Mouse (Mus musculus) MEL (cell line): ENCODE data around the gene Sfxn1.

ENCODE experiments used
- CHD1 ChIP-seq: IDR thresholded peaks from 2 replicates; pipeline ENCODE4 v1.6.1; 2012; ENCODE audit warnings: low read depth, mild to moderate bottlenecking, inconsistent platforms, low read length, improper control_type of control experiment
- CTCF ChIP-seq, 3 experiments: IDR thresholded peaks in 2 of 3; conservative IDR thresholded peaks in 1 of 3; 2 replicates each; pipeline ENCODE4 v1.5.1; 2011 to 2012; ENCODE audit warnings: low read length in 3 of 3, low read depth in 2 of 3, mild to moderate bottlenecking in 2 of 3, improper control_type of control experiment in 1 of 3, inconsistent platforms in 1 of 3, mixed read lengths in 1 of 3, moderate library complexity in 1 of 3; ENCODE audit not compliant: control insufficient read depth in 1 of 3, insufficient read depth in 1 of 3, poor library complexity in 1 of 3, severe bottlenecking in 1 of 3
- ETS1 ChIP-seq: IDR thresholded peaks from 2 replicates; pipeline ENCODE4 v1.6.1; 2012; ENCODE audit warnings: low read depth, mild to moderate bottlenecking, inconsistent platforms, low read length, improper control_type of control experiment, moderate library complexity
- GABPA ChIP-seq: IDR thresholded peaks from 2 replicates; pipeline ENCODE4 v1.6.1; 2012; ENCODE audit warnings: low read depth, mild to moderate bottlenecking, inconsistent platforms, low read length, improper control_type of control experiment, moderate library complexity
- NRF1 ChIP-seq: IDR thresholded peaks from 2 replicates; pipeline ENCODE4 v1.6.1; 2014; ENCODE audit warnings: low read depth, mild to moderate bottlenecking, inconsistent platforms, low read length, improper control_type of control experiment, moderate library complexity; ENCODE audit not compliant: poor library complexity, insufficient read depth, severe bottlenecking
- POLR2A ChIP-seq, 2 experiments: IDR thresholded peaks; 2 replicates each; pipeline ENCODE4 v1.6.1; 2011 to 2012; ENCODE audit warnings: low read length in 2 of 2, mild to moderate bottlenecking in 2 of 2, control low read depth in 1 of 2, improper control_type of control experiment in 1 of 2, low read depth in 1 of 2, moderate library complexity in 1 of 2; ENCODE audit not compliant: control insufficient read depth in 1 of 2, insufficient read depth in 1 of 2, poor library complexity in 1 of 2
- TCF12 ChIP-seq: IDR thresholded peaks from 2 replicates; pipeline ENCODE4 v1.6.1; 2014; ENCODE audit warnings: low read depth, mild to moderate bottlenecking, inconsistent platforms, low read length, improper control_type of control experiment, moderate library complexity
- ZC3H11A ChIP-seq: IDR thresholded peaks from 2 replicates; pipeline ENCODE4 v1.6.1; 2012; ENCODE audit warnings: low read depth, mild to moderate bottlenecking, inconsistent platforms, low read length, improper control_type of control experiment
- ZMIZ1 ChIP-seq: IDR thresholded peaks from 2 replicates; pipeline ENCODE4 v1.6.1; 2012; ENCODE audit warnings: low read depth, mild to moderate bottlenecking, inconsistent platforms, low read length, improper control_type of control experiment, moderate library complexity

DNA sequence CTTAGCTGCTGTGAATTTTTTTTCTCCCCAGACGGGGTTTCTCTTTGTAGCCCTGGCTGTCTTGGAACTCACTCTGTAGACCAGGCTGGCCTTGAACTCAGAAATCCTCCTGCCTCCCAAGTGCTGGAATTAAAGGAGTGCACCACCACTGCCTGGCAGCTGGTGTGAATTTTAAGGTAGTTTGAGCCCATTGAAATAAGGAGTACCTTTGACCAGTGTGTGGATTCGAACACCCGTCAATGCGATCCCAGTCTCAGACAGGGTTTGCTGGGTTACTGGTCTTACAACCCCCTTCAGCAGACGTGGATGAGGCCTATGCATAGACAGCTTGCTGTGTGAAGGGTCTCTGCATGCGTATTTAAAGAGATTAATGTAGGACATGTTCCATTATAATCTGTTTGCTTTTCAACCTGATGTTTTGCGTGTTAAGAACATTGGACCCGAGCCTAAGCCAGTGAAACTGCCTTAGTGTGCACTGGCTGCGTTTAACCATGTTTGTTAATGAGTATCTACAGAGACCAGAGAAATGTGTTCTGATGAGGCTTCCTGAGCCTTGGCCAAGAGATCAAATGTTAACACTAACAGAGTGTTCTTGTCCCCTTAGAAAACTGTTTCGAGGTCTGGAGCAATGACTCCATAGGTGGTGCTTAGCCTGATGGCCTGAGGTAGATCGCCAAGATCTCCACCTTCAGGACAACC, 5.2 kb downstream of the Sfxn1 start:
- TF ChIP-seq CTCF (IDR thresholded peaks at IDR 0.05 in 2 of 3, conservative IDR thresholded peaks at IDR 0.05 in 1 of 3; ENCODE audit: control insufficient read depth in 1 of 3, insufficient read depth in 1 of 3, low read depth in 2 of 3, low read length in 3 of 3, poor library complexity in 1 of 3, severe bottlenecking in 1 of 3) (no peak), ETS1 (no peak), POLR2A (IDR thresholded peaks at IDR 0.05; ENCODE audit: control insufficient read depth in 1 of 2, insufficient read depth in 1 of 2, low read depth in 1 of 2, low read length in 2 of 2, poor library complexity in 1 of 2) (no peak), ZC3H11A (no peak), NRF1 (no peak), CHD1 (no peak), GABPA (no peak), ZMIZ1 (no peak), TCF12 (no peak)
